Mouse (Mus musculus) adrenal gland, adult 18-20 months (tissue): ENCODE data around the gene Hcn3. TPM values are rescaled to one million over a fixed set of nuclear protein-coding genes. Genes with fewer than 3 reads are reported as not detected.

Source experiments
- DNase-seq, 2 experiments: peaks; one replicate each; pipeline ENCODE4 v3.0.0; 2021 to 2022; ENCODE audit warnings: low spot score in 2 of 2
- total RNA-seq, 2 experiments: library from RNA; stranded (reverse); gene quantifications; 1 replicate in 1 of 2; 2 replicates in 1 of 2; pipeline ENCODE4 v1.2.3; 2021

The Hcn3 gene
- total RNA-seq, 2 experiments from 2014 or later: 2.6 to 7.7 TPM

GRCm38 (mm10) chr3:89101812-89102494 lies 58.0 kb downstream of the Hcn3 start, which contains the start of gene Fdps:
Fdps (minus strand) TSS chr3:89101959.
- peak; percentile 81 to 82 for DNase-seq

GRCm38 (mm10) chr3:89101459-89101811 lies 58.6 kb downstream of the Hcn3 start:
- DNase-seq: peak in 1 of 2 experiments; percentile 32

- DNase-seq: peak in 1 of 2 experiments; percentile 47
Observed at GRCm38 (mm10) chr3:89100811-89101210, 59.2 kb downstream of the Hcn3 start, which contains the start of gene Gm43738. Gm43738 (minus strand) TSS chr3:89101099.

Other genes with a start within 250 kb of the Hcn3 start
- gene Msto1, start 246.2 kb downstream of the Hcn3 start, total RNA-seq: 10 to 100 TPM; 16.0 to 16.5 TPM
- gene Ash1l, start 209.6 kb downstream of the Hcn3 start, total RNA-seq: 10 to 100 TPM; 43.5 to 47.0 TPM
- gene Dap3, start 209.0 kb downstream of the Hcn3 start, total RNA-seq: 100 to 1,000 TPM; 128 to 140 TPM
- 10 to 100 TPM; 34.5 to 35.7 TPM for gene Rusc1, start 66.9 kb downstream of the Hcn3 start, total RNA-seq
- not detected for gene Gm43738, start 59.1 kb downstream of the Hcn3 start, total RNA-seq
- gene Fdps, start 58.2 kb downstream of the Hcn3 start, total RNA-seq: 100 to 1,000 TPM; 213 to 346 TPM
- gene Pklr, start 24.1 kb downstream of the Hcn3 start, total RNA-seq: not detected
- 10 to 100 TPM; 45.3 to 64.8 TPM for gene Clk2, start 4.6 kb upstream of the Hcn3 start, total RNA-seq
- 10 to 100 TPM; 72.1 to 87.0 TPM for gene Scamp3, start 17.3 kb upstream of the Hcn3 start, total RNA-seq
- 10 to 100 TPM; 15.4 to 16.2 TPM for gene Fam189b, start 22.9 kb upstream of the Hcn3 start, total RNA-seq
- gene Gba, start 42.7 kb upstream of the Hcn3 start, total RNA-seq: 10 to 100 TPM; 57.1 to 61.9 TPM
- gene Thbs3, start 55.0 kb upstream of the Hcn3 start, total RNA-seq: 10 to 100 TPM in 1 of 2 experiments, 1 to 10 TPM in 1; 7.9 to 14.5 TPM
- gene Mtx1, start 66.9 kb upstream of the Hcn3 start, total RNA-seq: 100 to 1,000 TPM; 141 to 148 TPM
- under 1 TPM; 0.23 to 0.35 TPM for gene Muc1, start 68.9 kb upstream of the Hcn3 start, total RNA-seq
- 100 to 1,000 TPM; 108 to 123 TPM for gene Krtcap2, start 85.8 kb upstream of the Hcn3 start, total RNA-seq
- 1 to 10 TPM; 1.7 to 2.9 TPM for gene Trim46, start 86.1 kb upstream of the Hcn3 start, total RNA-seq
- 100 to 1,000 TPM; 119 to 122 TPM for gene Dpm3, start 99.2 kb upstream of the Hcn3 start, total RNA-seq
- gene Slc50a1, start 110.4 kb upstream of the Hcn3 start, total RNA-seq: 10 to 100 TPM; 40.9 to 52.4 TPM
- gene Efna1, start 120.9 kb upstream of the Hcn3 start, total RNA-seq: 10 to 100 TPM; 12.2 to 12.6 TPM
- under 1 TPM in 1 of 2 experiments, not detected in 1; 0.42 TPM for gene Efna3, start 162.8 kb upstream of the Hcn3 start, total RNA-seq
- gene Efna4, start 177.8 kb upstream of the Hcn3 start, total RNA-seq: 1 to 10 TPM in 1 of 2 experiments, under 1 TPM in 1; 0.43 to 1.1 TPM
- gene Adam15, start 189.8 kb upstream of the Hcn3 start, total RNA-seq: 10 to 100 TPM; 56.3 to 87.6 TPM
- gene Dcst2, start 201.8 kb upstream of the Hcn3 start, total RNA-seq: under 1 TPM; 0.80 to 0.93 TPM
- 1 to 10 TPM in 1 of 2 experiments, under 1 TPM in 1; 0.46 to 1.4 TPM for gene Dcst1, start 205.1 kb upstream of the Hcn3 start, total RNA-seq
- gene Zbtb7b, start 234.6 kb upstream of the Hcn3 start, total RNA-seq: 100 to 1,000 TPM in 1 of 2 experiments, 10 to 100 TPM in 1; 89.7 to 101 TPM
- gene Lenep, start 242.6 kb upstream of the Hcn3 start, total RNA-seq: under 1 TPM in 1 of 2 experiments, not detected in 1; 0.30 TPM